Mouse (Mus musculus): ENCODE measurements at regions not wholly inside any gene's neighbourhood (a gene's known extent, or its start where the extent isn't known, plus 50 kb on each side); places are given as distances from the start of the nearest gene placed in this dataset.

- peak; percentile 28 to 40 for DNase-seq (ENCODE audit: low spot score in 2 of 2)
Measured at GRCm38 (mm10) chrX:96019556-96019955, 62.8 kb upstream of the Las1l start.

GRCm38 (mm10) chrX:96020407-96020806, 63.6 kb upstream of the Las1l start:
- DNase-seq (ENCODE audit: low spot score in 2 of 2), result no peak

DNA sequence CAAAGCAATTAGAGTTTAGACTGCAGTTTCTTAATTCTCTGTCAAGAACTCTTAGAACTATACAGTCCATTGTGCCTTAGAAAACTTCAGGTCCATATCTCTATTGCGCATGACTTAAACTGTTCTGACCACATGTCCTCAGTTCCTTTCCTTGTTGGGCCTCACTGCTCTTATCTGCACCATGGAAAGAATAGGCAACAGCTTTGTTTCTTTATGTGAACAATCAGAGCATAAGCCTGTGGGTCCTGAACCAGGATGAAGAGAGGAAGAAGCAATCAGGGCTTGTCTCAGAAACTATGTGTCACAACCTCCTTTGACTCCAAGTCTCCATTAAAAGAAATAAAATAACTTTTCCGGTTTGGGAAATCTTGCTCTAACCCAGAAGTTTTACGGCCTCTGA, 68.6 kb upstream of the Las1l start:
- no peak for DNase-seq (ENCODE audit: low spot score in 2 of 2)

- peak; percentile 23 to 25 for DNase-seq (ENCODE audit: low spot score in 2 of 2)
Measured at GRCm38 (mm10) chrX:96025876-96026275, 69.1 kb upstream of the Las1l start.

DNA sequence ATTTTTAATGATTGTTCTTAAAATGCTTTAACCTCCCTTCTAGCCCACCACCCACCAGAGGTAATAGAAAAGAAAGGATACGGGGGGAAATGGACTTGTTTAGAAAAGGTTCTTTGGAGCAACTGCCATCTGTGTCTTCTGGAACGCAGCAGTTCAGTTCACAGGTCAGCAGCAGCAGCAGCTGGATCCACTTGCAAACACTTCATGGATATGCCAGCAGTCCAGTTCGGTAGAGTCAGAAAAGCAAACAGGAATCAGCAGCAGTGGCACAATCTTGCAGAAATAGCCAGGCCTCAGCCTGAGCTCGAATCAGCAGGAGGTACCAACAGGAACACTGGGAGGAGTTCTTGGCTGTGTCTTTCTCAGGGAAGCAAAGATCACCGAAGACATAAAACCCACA, 64.3 kb upstream of the Msn start:
- DNase-seq (ENCODE audit: low spot score in 2 of 2), result no peak

DNA sequence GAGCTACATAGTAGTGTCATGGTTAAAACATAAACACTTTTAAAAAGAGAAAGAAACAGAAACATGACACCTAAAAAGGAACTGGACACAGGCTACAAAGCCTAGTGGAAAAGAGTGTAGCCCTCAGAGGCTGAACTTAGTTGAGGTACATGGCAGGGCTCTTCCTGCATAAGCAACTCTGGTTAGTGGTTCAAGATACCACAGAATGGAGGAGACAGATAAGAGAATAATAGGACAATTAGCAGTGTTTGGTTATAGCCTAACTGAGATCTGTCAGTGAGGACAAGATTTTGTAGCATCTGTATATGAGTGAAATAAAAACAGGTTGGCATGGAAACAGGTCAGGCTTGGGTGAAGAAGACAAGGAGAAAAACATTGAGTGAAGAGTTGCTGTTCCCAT, 60.5 kb upstream of the Msn start:
- no peak for DNase-seq (ENCODE audit: low spot score in 2 of 2)

- no peak for DNase-seq (ENCODE audit: low spot score in 2 of 2)
Measured at GRCm38 (mm10) chrX:96042193-96042592, 53.6 kb upstream of the Msn start.

All from right cerebral cortex, postnatal 10 days (tissue).